Mouse (Mus musculus): ENCODE data around the gene Tle3.

DNA sequence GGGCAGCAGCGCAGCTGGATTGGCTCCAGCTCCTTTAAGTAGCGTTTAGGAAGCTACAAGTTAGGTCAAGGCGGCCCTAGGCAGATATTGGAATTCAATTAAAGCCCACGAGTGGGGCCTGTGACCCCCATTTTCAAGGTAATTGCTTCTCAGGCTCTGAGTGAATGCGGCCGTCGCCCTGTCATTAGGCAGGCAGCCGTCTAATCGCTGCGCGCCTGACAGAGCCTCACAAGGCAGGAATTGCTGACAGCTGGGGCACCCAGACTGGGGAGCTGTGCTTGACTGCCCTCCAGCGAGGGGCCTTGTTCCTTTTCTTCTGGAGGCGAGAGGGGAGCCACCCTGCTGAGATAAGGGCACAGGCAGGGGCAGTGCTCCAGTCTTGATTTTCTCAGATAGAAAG, 24.3 kb downstream of the Tle3 start:
- TF ChIP-seq POLR2A (IDR thresholded peaks at IDR 0.05; ENCODE audit: control insufficient read depth, extremely low read depth, insufficient read depth, low read length, poor library complexity) (no peak), CTCF (IDR thresholded peaks at IDR 0.05; ENCODE audit: borderline replicate concordance, control insufficient read depth, extremely low read depth, insufficient read depth, low read length, poor library complexity) (no peak)

Measured in thymus, adult 2 months (tissue).